Mouse (Mus musculus): ENCODE measurements around the gene Fdxacb1. TPM values are rescaled to one million over a fixed set of nuclear protein-coding genes. Genes with fewer than 3 reads are reported as not detected.

The Fdxacb1 gene
- total and polyA plus RNA-seq, 2 experiments from 2014 or later, result 9.2 to 9.7 TPM

- WGBS, result 97% methylated on average over 5 of the region's 5 CpGs
- no peaks in the 10 kb centered on the region for H3K27me3 ChIP-seq (ENCODE audit: insufficient read depth, low read length)
- H3K9me3 ChIP-seq (ENCODE audit: low read length), result no peaks in the 10 kb centered on the region
- H3K4me3 ChIP-seq (ENCODE audit: low read depth, low read length), result no peak overlapping the region
- no peak overlapping the region for H3K9ac ChIP-seq (replicated peaks; ENCODE audit: low read length, poor library complexity, severe bottlenecking)
- DNase-seq (ENCODE audit: low spot score) (no peak), ATAC-seq (ENCODE audit: low FRiP score) (no peak)
- H3K36me3 ChIP-seq (ENCODE audit: insufficient read depth, low read length), result peaks cover 25% of the 10 kb centered on the region
- no peak for TF ChIP-seq CTCF (IDR thresholded peaks at IDR 0.05)
- H3K27ac ChIP-seq (ENCODE audit: low read depth, low read length), result no peak overlapping the region
- no peak overlapping the region for H3K4me2 ChIP-seq (ENCODE audit: low read depth, low read length, poor library complexity, severe bottlenecking)
- H3K4me1 ChIP-seq (ENCODE audit: insufficient read depth, low read length), result no peaks in the 10 kb centered on the region
Observed at GRCm38 (mm10) chr9:50822216-50822615, 54.2 kb downstream of the Fdxacb1 start.

Other genes starting within 250 kb of the Fdxacb1 start
- gene Pts, start 239.5 kb upstream of the Fdxacb1 start, total RNA-seq (2014; rRNA removed), result 76.6 and 82.3 TPM in 2 replicates
- 116 and 119 TPM in 2 replicates for gene Pts, start 239.5 kb upstream of the Fdxacb1 start, polyA plus RNA-seq (2015; fragmentation: Nextera tagmentation; extraction: Ambion mirVana)
- 18.2 and 20.5 TPM in 2 replicates for gene Il18, start 213.4 kb upstream of the Fdxacb1 start, total RNA-seq (2014; rRNA removed)
- gene Il18, start 213.4 kb upstream of the Fdxacb1 start, polyA plus RNA-seq (2015; fragmentation: Nextera tagmentation; extraction: Ambion mirVana), result 35.0 and 37.8 TPM in 2 replicates
- gene Bco2, start 213.1 kb upstream of the Fdxacb1 start, total RNA-seq (2014; rRNA removed), result 0.14 and 0.49 TPM in 2 replicates
- gene Bco2, start 213.1 kb upstream of the Fdxacb1 start, polyA plus RNA-seq (2015; fragmentation: Nextera tagmentation; extraction: Ambion mirVana), result 0.42 and 0.48 TPM in 2 replicates
- not detected in 2 replicates for gene Tex12, start 206.9 kb upstream of the Fdxacb1 start, total RNA-seq (2014; rRNA removed)
- not detected in 2 replicates for gene Tex12, start 206.9 kb upstream of the Fdxacb1 start, polyA plus RNA-seq (2015; fragmentation: Nextera tagmentation; extraction: Ambion mirVana)
- 189 and 214 TPM in 2 replicates for gene Sdhd, start 164.4 kb upstream of the Fdxacb1 start, total RNA-seq (2014; rRNA removed)
- gene Sdhd, start 164.4 kb upstream of the Fdxacb1 start, polyA plus RNA-seq (2015; fragmentation: Nextera tagmentation; extraction: Ambion mirVana), result 308 and 333 TPM in 2 replicates
- gene Timm8b, start 164.3 kb upstream of the Fdxacb1 start, total RNA-seq (2014; rRNA removed), result 185 and 193 TPM in 2 replicates
- gene Timm8b, start 164.3 kb upstream of the Fdxacb1 start, polyA plus RNA-seq (2015; fragmentation: Nextera tagmentation; extraction: Ambion mirVana), result 404 and 419 TPM in 2 replicates
- 1.3 and 15.0 TPM in 2 replicates for gene Pih1d2, start 150.9 kb upstream of the Fdxacb1 start, total RNA-seq (2014; rRNA removed)
- 3.3 and 6.1 TPM in 2 replicates for gene Pih1d2, start 150.9 kb upstream of the Fdxacb1 start, polyA plus RNA-seq (2015; fragmentation: Nextera tagmentation; extraction: Ambion mirVana)
- 10.9 and 19.3 TPM in 2 replicates for gene Nkapd1, start 150.8 kb upstream of the Fdxacb1 start, total RNA-seq (2014; rRNA removed)
- 18.7 and 22.5 TPM in 2 replicates for gene Nkapd1, start 150.8 kb upstream of the Fdxacb1 start, polyA plus RNA-seq (2015; fragmentation: Nextera tagmentation; extraction: Ambion mirVana)
- gene Dlat, start 108.5 kb upstream of the Fdxacb1 start, total RNA-seq (2014; rRNA removed), result 67.4 and 70.3 TPM in 2 replicates
- 58.7 and 59.1 TPM in 2 replicates for gene Dlat, start 108.5 kb upstream of the Fdxacb1 start, polyA plus RNA-seq (2015; fragmentation: Nextera tagmentation; extraction: Ambion mirVana)
- gene Dixdc1, start 28.7 kb upstream of the Fdxacb1 start, total RNA-seq (2014; rRNA removed), result 33.3 and 52.6 TPM in 2 replicates
- gene Dixdc1, start 28.7 kb upstream of the Fdxacb1 start, polyA plus RNA-seq (2015; fragmentation: Nextera tagmentation; extraction: Ambion mirVana), result 26.1 and 28.6 TPM in 2 replicates
- 1.3 and 1.5 TPM in 2 replicates for gene 2310030G06Rik, start 21.7 kb upstream of the Fdxacb1 start, total RNA-seq (2014; rRNA removed)
- 2.9 and 3.3 TPM in 2 replicates for gene 2310030G06Rik, start 21.7 kb upstream of the Fdxacb1 start, polyA plus RNA-seq (2015; fragmentation: Nextera tagmentation; extraction: Ambion mirVana)
- gene Cryab, start 16.9 kb upstream of the Fdxacb1 start, total RNA-seq (2014; rRNA removed), result 6.2 and 11.3 TPM in 2 replicates
- 18.7 and 19.7 TPM in 2 replicates for gene Cryab, start 16.9 kb upstream of the Fdxacb1 start, polyA plus RNA-seq (2015; fragmentation: Nextera tagmentation; extraction: Ambion mirVana)
- 1.1 and 5.2 TPM in 2 replicates for gene Hspb2, start 15.9 kb upstream of the Fdxacb1 start, total RNA-seq (2014; rRNA removed)
- gene Hspb2, start 15.9 kb upstream of the Fdxacb1 start, polyA plus RNA-seq (2015; fragmentation: Nextera tagmentation; extraction: Ambion mirVana), result 2.5 and 2.6 TPM in 2 replicates
- 97.6 and 106 TPM in 2 replicates for gene Alg9, start 6.8 kb downstream of the Fdxacb1 start, total RNA-seq (2014; rRNA removed)
- gene Alg9, start 6.8 kb downstream of the Fdxacb1 start, polyA plus RNA-seq (2015; fragmentation: Nextera tagmentation; extraction: Ambion mirVana), result 51.4 and 57.3 TPM in 2 replicates
- gene 1110032A03Rik, start 7.3 kb downstream of the Fdxacb1 start, total RNA-seq (2014; rRNA removed), result 29.0 and 33.0 TPM in 2 replicates
- gene 1110032A03Rik, start 7.3 kb downstream of the Fdxacb1 start, polyA plus RNA-seq (2015; fragmentation: Nextera tagmentation; extraction: Ambion mirVana), result 59.6 and 60.7 TPM in 2 replicates
- 14.8 and 17.0 TPM in 2 replicates for gene Ppp2r1b, start 77.1 kb downstream of the Fdxacb1 start, total RNA-seq (2014; rRNA removed)
- 27.9 and 30.2 TPM in 2 replicates for gene Ppp2r1b, start 77.1 kb downstream of the Fdxacb1 start, polyA plus RNA-seq (2015; fragmentation: Nextera tagmentation; extraction: Ambion mirVana)
- gene Sik2, start 240.8 kb downstream of the Fdxacb1 start, total RNA-seq (2014; rRNA removed), result 24.4 and 35.0 TPM in 2 replicates
- 12.8 and 14.4 TPM in 2 replicates for gene Sik2, start 240.8 kb downstream of the Fdxacb1 start, polyA plus RNA-seq (2015; fragmentation: Nextera tagmentation; extraction: Ambion mirVana)

All from midbrain, postnatal 0 days (tissue).